Mouse (Mus musculus): ENCODE results near the gene Il9.

- TF ChIP-seq POLR2A (IDR thresholded peaks at IDR 0.05; ENCODE audit: insufficient read length, low read depth) = no peak
- no peak for TF ChIP-seq TCF12 (IDR thresholded peaks at IDR 0.05; ENCODE audit: insufficient read depth, poor library complexity, severe bottlenecking)
- TF ChIP-seq CEBPB (IDR thresholded peaks at IDR 0.05; ENCODE audit: insufficient read depth, poor library complexity, severe bottlenecking) = no peak
- no peak for TF ChIP-seq REST (IDR thresholded peaks at IDR 0.05; ENCODE audit: insufficient read depth, insufficient read length)
- TF ChIP-seq POLR2AphosphoS2 (IDR thresholded peaks at IDR 0.05; ENCODE audit: insufficient read length, low read depth) = no peak
- no peak for TF ChIP-seq MAX (IDR thresholded peaks at IDR 0.05; ENCODE audit: low read depth)
- TF ChIP-seq MYOD1 (IDR thresholded peaks at IDR 0.05; ENCODE audit: control insufficient read depth in 1 of 3, insufficient read length in 2 of 3, low read depth in 2 of 3) = no peak
- TF ChIP-seq E2F4 (IDR thresholded peaks at IDR 0.05; ENCODE audit: insufficient read depth) = no peak
- TF ChIP-seq MYOG (IDR thresholded peaks at IDR 0.05; ENCODE audit: control insufficient read depth in 1 of 3, insufficient read depth in 1 of 3, insufficient read length in 2 of 3, low read depth in 2 of 3) = no peak
- no peak for TF ChIP-seq USF1 (IDR thresholded peaks at IDR 0.05; ENCODE audit: low read depth)
- no peak for TF ChIP-seq SRF (IDR thresholded peaks at IDR 0.05; ENCODE audit: control insufficient read depth, insufficient read length, low read depth)
These were observed 32.0 kb downstream of the Il9 start for GRCm38 (mm10) chr13:56450035-56450434.
